Mouse (Mus musculus) C2C12 (cell line): ENCODE results near the gene Nup107.
"Not testable (repeated sequence)": the region's sequence is repeated elsewhere in the genome, so short reads cannot be mapped to it uniquely, and the experiment has no call there.

Experiments used
- CTCF ChIP-seq: IDR thresholded peaks from one replicate; pipeline ENCODE4 v1.5.1; 2011; ENCODE audit not compliant: control insufficient read depth, insufficient read depth, insufficient read length
- MAX ChIP-seq: IDR thresholded peaks from one replicate; pipeline ENCODE4 v1.6.1; 2011; ENCODE audit warnings: mild to moderate bottlenecking, control low read depth
- USF1 ChIP-seq: IDR thresholded peaks from one replicate; pipeline ENCODE4 v1.6.1; 2011; ENCODE audit warnings: low read depth, mild to moderate bottlenecking, control low read depth, moderate library complexity

GRCm38 (mm10) chr10:117734104-117734852 is 58.2 kb downstream of the Nup107 start:
- TF ChIP-seq CTCF, USF1, MAX: not testable (repeated sequence)
